Mouse (Mus musculus): ENCODE measurements at regions not wholly inside any gene's neighbourhood (a gene's known extent, or its start where the extent isn't known, plus 50 kb on each side); places are given as distances from the start of the nearest gene placed in this dataset.

DNA sequence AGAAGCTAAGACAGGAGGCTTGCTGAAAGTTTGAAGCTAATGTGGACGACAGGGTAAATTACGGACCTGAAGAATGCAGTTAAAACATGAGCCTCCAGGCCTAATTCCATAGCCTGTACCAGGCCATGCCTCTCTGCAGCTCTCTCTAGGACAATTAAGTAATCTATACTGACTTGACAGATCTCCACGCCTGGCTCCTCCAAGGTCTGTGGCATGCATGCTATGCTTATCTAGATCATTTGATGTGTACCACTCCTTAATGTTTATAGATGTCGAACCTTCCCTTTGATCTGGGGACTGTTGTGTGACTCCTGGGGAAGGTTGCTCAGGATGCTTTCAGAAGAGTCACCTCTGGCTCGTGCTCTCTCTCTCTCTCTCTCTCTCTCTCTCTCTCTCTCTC, 62.2 kb upstream of the Cd55 start:
- no peak for DNase-seq (ENCODE audit: low read depth)

DNA sequence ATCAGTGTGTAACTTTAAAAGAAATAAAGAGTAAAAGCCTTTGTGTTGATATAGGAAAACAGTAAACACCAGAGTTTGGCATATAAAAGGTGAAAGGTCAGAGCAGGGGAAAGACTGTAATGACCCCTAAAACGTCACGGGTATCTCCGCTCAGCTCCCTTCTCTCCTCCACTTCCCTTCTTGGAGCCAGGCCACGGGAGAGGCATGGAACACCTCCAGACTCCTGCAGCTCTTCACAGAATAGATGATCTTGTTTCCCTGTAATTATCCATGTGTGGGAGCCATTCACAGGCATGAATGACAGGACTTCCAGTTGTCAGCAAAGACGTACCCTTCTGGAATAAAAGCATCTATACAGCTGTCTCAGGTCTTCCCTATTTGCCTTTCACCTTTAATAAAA, 55.3 kb upstream of the Cd55 start:
- DNase-seq (ENCODE audit: low read depth) = no peak

DNA sequence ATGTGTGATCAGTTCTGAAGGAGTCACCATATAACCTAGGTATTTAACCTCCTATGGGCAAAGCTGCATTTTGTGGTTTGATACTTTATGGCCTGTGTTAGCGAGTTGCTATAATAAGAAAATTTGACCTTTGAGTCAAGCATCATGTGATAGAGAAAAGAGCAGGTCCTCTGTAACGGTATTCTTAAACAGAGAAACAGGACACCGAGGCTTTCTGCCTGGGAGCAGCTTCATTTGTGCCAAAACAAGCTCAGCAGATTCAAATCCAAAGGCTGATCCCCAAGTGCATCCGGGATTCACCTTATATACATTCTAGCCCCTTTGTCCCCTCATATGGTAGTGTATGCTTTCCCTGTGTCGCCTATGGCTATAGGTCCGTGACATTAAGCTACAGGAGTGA, 54.1 kb upstream of the Cd55 start:
- DNase-seq (ENCODE audit: low read depth) = no peak

DNA sequence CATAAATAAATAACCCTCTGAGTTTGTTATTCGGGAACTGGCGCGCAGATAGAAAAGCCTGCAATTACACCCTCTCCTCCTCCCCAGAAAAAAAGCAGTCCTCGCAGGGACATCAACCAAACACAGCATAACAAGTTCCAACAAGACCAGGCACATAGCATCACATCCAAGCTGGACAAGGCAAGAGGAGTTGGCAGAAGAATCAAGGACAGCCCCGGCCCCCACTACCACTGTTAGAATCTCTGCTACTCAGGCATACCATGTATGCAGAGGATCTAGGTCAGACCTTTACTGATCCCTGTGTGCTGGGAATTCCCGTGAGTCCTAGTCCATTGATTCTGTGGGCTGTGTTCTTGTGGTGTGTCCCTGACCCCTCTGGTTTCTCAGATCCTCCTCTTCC, 52.8 kb upstream of the Cd55 start:
- DNase-seq (ENCODE audit: low read depth) = no peak

DNA sequence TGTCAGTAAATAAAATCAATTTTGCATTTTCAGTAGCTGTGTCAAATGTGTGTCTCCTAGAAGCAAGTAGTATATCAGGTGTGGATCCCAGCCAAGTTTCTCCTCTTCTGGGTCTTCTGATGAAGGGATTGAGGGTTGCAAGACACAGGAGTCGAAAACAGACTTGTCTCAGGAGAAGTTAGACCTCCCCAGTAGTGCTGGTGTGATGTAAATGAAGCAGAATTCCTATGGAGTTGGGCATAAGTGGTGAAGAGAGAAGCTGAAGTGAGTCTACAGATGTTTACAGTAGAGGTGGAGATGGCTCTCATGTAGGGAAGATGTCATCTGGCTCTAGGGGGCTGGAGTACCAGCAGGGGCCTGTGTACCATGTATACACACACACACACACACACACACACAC, 50.9 kb upstream of the Cd55 start:
- DNase-seq (ENCODE audit: low read depth) = no peak

DNA sequence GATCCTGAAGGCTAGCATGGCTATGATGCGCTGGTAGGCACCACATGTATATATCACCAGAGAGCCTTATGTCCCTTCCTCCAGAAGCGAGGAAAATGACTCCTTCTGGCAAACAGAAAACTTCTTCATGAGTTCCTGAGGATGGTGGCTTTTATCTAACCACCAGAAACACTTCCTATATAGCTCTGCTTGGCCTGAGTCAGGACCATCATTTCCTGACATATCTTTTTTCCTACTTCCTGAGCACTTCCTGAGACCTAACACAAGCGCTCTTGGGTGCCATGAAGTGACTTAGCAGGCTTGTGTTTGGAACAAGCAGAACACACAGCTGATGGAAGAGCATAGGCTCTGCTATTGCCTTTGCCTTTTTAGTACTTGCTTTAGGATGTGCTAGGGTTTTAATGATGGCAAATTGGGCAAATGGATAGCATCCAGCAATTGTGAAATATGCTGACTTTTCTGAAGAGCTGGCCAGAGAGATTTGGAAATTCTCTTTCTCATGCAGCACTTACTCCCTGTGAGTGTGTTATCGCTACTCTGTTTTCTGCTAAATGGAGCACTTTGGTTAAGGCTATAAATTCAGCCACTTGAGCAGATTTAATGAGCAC, 50.4 kb upstream of the Cd55 start:
- peak; percentile 83 for DNase-seq (ENCODE audit: low read depth)
